Mouse (Mus musculus) layer of hippocampus, postnatal 14 days (tissue): ENCODE measurements around the gene Tacc3. TPM values are rescaled to one million over a fixed set of nuclear protein-coding genes. Genes with fewer than 3 reads are reported as not detected.

ENCODE experiments used
- DNase-seq, 2 experiments: peaks; one replicate each; pipeline ENCODE4 v3.0.0; 2021 to 2022; ENCODE audit warnings: low spot score in 2 of 2, mixed read lengths in 1 of 2
- total RNA-seq, 2 experiments: library from RNA; stranded (reverse); gene quantifications; 2 replicates each; pipeline ENCODE4 v1.2.3; 2021

Tacc3 gene
- total RNA-seq, 2 experiments from 2014 or later: 9.8 to 12.0 TPM

DNA sequence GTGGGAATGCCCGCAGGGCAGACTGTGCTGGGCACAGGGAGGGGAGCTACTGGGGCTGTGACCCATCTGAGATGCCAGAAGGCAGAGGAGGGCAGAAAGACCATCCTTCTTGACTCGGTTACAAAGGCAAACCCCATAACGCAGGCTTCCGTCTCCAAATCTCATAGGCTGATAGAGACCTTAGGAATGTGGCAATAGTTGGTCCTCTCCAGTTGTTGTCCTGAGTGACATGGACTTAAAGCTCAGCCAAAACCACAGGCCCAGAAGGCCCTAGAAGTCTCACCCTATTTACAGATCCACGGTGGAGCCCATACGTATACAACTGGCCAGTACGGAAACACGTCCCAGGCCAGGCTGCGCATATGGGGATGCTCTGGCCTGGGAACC, 36.5 kb downstream of the Tacc3 start:
- DNase-seq: no peak

DNA sequence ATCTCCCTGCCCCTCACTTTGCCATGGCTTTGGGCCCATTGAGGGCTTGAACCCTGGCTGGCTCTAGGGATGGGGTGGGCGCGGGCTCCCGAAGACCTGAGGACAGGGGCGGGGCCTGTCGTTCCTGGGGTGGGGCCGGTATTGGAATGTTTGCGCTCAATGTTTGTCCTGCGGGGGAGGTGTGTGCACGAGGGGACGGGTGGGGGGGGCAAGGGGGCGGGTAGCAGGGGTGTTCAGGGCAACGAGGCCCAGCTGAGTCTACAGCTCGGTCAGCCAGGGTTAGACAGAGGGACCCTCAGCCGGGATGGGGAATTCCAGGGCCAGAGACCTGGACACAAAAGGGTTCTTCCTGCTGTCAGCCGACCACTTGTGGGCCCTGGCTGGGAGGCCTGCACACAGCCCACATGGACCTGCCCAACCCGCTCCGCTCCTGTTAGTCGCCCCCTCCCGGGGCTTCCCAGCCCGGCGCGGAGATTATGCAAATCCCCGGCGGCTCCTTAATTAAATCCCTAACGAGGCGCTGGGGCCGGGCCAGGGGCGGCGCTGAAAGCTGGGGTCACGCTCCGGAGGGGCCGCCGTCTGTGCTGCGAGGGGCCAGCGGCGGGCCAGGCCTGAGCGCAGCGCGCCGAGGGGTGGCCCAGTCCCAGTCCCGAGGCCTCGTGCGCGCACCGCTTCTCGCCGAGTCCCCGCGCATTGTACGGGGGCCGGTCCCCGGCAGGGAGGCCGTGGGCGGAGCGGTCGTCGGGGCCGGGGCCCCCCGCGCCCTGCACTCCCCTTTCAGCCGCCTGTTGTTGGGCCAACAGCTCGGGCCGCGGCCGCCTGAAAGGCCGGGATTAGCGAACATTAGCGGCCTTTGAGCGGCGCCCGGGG, 37.2 kb downstream of the Tacc3 start:
- peak; percentile 64 to 65 for DNase-seq

GRCm38 (mm10) chr5:33695718-33696121, 37.8 kb downstream of the Tacc3 start:
- no peak for DNase-seq

DNA sequence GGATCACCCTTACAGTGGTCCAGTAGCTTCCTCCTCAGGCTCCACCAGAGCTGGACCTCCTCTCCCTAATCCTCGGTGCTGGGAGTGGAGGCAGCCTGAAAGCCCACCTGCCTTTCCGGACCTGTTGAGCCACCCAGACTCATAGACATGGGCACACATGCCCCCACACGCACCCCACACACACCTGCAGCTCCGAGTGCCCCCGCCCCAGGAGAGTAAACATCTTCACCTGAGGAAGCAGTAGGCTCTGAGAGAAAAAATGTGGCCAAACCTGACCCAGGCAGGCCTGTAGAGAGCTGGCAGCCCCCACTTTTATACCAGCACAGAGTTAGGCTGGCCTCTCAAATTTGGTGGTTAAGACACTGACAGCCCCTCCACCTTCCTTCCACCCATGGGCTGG, 38.5 kb downstream of the Tacc3 start:
- DNase-seq: no peak

DNA sequence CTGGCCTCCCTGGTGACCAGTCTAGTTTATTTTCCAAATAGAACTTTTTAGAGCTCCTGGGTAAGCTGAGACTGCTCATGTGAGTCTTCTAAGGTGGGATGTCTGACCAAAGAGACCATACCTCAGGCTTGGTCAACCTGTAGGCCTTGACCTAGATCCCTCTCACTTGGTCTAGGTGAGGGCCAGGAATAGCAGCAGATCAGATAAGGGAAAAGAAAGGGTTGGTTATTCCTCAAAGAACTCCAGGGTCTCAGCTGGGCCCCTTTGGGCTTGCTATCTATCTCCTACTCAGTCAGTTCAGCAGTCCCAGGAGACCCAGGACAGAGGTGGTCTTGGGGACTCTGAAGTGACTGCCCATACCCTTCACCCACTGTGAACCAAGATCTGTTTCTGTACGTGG, 39.6 kb downstream of the Tacc3 start:
- DNase-seq: no peak

GRCm38 (mm10) chr5:33697947-33698512, 40.1 kb downstream of the Tacc3 start:
- peak; percentile 44 to 80 for DNase-seq

DNA sequence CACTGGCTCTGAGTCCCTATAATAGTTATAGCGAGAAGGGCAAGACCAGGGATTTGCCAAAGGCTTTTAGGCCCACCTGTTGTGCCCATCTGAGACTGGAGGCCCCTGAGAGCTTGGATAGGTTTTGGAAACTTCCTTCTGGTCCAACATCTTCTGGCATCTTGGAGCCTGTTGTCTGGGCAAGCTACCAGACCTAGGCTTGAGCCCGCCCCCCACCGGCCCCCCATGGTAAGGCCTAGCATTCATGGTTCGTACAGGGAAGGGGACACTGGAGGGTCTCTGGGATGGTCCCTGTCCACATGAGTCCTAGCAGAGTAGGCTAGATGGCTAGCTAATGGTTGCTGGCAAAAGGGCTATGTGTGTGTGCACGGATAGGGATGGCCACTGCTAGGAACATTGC, 40.7 kb downstream of the Tacc3 start:
- DNase-seq: no peak

- DNase-seq: no peak
These were observed 42.1 kb downstream of the Tacc3 start for GRCm38 (mm10) chr5:33700010-33700409.

GRCm38 (mm10) chr5:33701832-33702231, 43.9 kb downstream of the Tacc3 start:
- no peak for DNase-seq

DNA sequence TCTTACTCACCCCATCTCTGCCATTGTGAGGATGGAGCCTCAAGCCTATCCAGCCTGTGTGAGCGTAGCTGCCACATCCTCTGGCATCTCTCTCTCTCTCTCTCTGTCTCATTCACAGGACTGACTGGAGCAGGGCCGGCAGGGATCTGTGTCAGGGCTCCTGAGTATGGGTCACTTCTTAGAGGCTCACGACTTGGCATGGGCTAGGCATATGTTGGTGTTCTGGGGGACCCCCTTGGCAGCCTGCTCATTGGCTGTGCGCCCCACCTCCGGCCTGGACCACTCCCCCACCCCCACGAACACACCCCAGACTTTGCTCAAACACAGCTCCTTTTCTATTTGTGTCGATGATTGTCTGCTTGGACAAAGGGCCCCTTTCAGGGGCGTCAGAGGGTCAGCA, 46.1 kb downstream of the Tacc3 start:
- DNase-seq: no peak

GRCm38 (mm10) chr5:33704945-33705611, 47.1 kb downstream of the Tacc3 start:
- peak in 1 of 2 experiments; percentile 74 for DNase-seq

DNA sequence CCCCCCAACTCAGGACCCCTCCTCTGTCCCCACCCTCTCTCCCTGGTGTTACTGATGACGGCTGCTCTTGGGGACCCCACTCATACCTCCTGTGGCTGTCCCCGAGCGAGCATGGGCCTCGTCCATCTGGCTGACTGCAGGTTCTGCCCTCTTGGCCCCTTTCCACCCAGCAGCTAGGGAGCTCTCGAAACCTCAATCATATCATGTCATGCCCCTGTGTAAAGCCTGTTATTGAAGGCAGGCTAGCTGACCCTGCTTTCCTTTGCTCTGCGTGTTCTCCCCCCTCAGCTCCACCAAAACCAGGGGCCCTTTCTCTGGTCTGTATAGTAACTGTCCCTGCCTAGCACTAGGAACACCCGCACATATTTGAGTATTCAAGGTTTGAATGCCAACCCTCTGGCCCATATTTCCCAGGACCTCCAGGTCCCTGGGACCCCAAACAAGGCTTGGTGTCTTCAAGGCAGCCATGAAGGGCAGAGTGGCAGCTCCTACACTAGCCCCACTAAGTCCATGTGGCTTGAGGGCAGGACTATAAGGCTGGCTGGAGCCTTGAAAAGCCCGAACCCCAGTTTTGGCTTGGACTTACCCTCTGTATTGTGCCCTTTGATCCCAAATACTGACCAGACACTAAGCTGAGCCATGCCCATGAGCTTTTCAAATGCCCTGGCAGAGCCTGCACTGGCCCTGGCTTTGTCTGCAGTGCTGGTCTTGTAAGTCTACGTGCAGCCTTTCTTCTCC, 47.9 kb downstream of the Tacc3 start:
- DNase-seq: no peak

- no peak for DNase-seq
These were observed 48.4 kb downstream of the Tacc3 start for GRCm38 (mm10) chr5:33706350-33706629.

GRCm38 (mm10) chr5:33707163-33707562, 49.2 kb downstream of the Tacc3 start:
- DNase-seq: no peak

GRCm38 (mm10) chr5:33709037-33709436, 51.1 kb downstream of the Tacc3 start:
- DNase-seq: no peak

DNA sequence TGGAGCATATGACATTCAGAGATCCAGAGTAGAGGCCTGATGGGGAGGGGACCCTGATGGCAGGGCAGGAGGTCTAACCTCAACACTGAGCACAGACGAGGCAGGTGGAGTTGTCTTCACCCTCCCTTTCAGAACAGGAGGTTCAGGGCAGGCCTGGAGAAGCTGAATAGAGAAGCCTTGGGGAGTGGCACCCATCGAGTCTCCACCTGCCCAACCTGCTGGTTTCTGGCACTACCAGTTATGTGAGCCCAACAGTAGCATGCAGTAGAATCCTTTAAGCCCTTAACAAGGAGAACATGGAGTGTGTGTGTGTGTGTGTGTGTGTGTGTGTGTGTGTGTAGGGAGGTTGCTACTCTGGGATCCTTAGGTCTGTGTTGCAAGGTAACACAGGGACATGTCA, 54.6 kb downstream of the Tacc3 start:
- no peak for DNase-seq

DNA sequence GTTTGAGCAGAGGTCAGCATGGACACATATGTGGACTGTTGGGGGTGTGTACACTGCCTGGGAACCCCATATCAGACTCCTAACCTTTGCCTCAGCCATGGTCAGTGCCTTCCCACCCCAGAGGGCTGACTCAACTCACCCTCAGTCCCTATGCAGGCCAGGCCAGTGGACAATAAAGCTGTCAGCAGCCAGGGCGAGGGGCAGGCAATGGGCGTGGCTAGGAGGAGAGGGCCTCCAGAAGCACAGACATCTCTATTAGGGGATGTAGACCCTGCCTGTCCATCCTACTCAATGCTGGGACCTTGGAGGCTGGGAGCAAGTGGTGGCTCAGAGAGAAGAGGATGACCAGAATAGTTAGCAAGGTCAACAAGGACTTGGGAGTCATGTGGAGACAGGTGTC, 57.3 kb downstream of the Tacc3 start:
- DNase-seq: no peak

DNA sequence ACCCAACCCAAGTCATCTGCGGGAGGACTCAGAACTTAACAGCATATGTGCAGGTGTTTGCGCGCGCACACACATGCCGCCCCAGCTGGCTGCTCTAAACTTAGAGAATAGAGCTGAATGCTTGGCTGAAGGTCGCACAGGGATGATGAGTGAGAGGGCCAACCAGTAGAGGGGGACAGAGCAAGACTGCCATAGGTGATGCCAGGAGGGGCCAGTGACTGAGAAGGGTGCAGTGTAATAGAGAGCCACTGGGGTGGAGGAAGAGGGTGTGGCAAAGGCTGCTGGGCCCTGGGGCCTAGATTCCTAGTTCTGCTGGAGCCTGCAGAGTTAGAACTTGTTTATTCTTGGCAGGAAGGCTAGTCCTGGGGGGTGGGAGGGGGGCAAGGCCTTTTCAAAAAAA, 58.5 kb downstream of the Tacc3 start:
- DNase-seq: no peak

DNA sequence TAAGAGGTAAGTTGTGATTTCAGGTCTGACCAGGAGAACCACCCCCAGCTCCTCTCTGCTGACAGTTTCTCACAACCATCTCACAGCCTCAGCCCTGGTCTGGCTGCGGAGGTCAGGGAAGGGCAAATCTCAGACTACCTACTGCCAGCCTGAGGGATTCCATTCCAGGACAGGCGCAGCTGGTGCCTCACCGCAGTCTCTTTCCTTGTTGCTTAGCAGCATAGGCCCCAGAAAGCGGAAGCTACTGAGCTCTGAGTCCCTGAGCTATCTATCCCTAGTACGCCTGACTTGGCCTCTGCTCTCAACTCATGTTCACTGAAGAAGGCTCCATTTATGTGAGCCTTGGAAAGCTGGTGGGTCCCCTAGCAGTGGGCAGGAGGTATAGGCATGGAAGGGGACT, 60.5 kb downstream of the Tacc3 start:
- no peak for DNase-seq

DNA sequence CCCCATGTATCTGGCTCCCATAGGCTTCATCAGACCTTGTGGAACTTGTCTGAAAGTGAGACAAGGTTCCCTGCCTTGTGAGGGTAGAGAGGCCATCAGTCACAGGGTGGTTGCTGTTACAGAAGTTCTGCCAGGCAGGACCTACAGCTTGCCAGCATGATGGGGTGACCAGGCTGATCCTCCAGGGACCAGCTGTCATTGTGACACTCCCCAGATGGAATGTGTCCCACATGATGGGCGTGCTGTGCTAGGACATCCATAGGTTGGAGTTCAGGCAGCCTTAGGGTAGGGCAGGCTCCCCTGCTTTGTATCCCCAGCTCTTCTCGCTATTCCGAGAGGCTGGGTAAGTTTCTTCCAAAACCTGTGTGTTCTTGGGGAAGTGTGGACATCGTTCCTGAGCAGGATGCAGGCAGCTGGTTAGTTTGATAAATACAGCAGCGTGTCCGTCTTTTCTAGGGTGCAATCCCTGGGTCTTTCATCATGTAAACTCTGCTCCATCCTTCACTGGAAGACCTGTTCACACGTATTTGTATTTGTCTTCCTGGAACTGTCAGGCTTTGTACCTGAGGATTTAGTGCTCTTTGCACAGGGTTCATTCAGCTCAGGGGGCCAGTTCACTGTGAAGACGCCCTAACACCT, 63.0 kb downstream of the Tacc3 start:
- DNase-seq: no peak

- DNase-seq: peak in 1 of 2 experiments; percentile 42
These were observed 63.8 kb downstream of the Tacc3 start, which contains the start of gene Fgfr3 for GRCm38 (mm10) chr5:33721541-33722265. Fgfr3 (plus strand) TSS chr5:33721674.
